Mouse (Mus musculus): ENCODE results near the gene Adck1. TPM values are rescaled to one million over a fixed set of nuclear protein-coding genes. Genes with fewer than 3 reads are reported as not detected.
A peak's percentile ranks its signal among the peaks of the same experiment; 100 is the strongest.
"Not testable (repeated sequence)": the region's sequence is repeated elsewhere in the genome, so short reads cannot be mapped to it uniquely, and the experiment has no call there.

Adck1 gene
- polyA plus RNA-seq, 1 experiment = 36.7 TPM

DNA sequence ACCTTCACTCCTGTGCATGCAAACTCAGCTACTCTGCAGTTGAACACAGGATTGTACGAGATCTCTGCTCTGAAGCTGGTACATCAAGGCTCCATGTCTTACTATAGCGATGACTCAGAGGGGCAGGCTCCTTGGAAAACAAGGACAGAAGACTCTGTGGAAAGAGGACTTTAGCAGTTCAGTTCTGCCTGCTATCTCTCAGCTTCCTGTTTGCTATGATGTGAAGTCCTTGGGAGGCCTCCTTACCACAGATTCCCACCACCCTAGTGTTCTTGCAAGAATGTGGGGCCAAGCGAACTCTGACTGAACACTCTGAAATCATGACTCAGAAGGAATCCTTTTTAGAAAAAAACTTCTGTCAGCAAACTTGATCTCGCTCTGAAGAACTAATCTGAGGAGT is 8.3 kb downstream of the Adck1 start:
- no peaks in the 10 kb centered on the region for H3K27me3 ChIP-seq (ENCODE audit: control insufficient read depth, insufficient read depth, low read length)
- WGBS = 87% methylated on average over 4 of the region's 4 CpGs
- no peak overlapping the region for H3K4me3 ChIP-seq (replicated peaks; ENCODE audit: insufficient read depth, low read depth, low read length)
- H3K4me1 ChIP-seq (ENCODE audit: control insufficient read depth, insufficient read depth, low read length) = no peaks in the 10 kb centered on the region
- no peak for DNase-seq
- no peak overlapping the region for H3K27ac ChIP-seq (ENCODE audit: insufficient read depth, low read length)
- no peak for TF ChIP-seq CTCF (IDR thresholded peaks at IDR 0.05; ENCODE audit: borderline replicate concordance, insufficient read depth, low read depth, low read length)

DNA sequence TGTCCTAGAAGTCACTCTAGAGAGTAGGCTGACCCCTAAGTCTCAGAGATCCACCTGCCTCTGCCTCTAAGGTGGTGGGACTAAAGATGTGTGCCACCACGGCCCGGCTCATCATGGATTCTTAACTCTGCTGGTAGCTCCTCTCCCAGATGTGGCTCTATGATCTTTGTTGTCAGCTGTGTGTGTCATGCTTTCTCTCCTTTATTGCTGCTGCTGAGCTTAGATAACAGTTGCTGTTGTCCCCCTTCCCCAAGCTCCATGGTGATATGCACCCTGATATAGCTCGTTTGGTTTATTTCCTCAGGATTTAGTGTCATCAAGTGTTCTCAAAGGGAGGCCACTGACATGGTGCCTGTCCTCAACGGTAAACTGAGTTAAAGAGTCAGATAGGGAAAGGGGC is 9.3 kb downstream of the Adck1 start:
- not testable (repeated sequence) for H3K4me3 ChIP-seq (replicated peaks; ENCODE audit: insufficient read depth, low read depth, low read length); DNase-seq; H3K27ac ChIP-seq (ENCODE audit: insufficient read depth, low read length); H3K4me1 ChIP-seq (ENCODE audit: control insufficient read depth, insufficient read depth, low read length); H3K27me3 ChIP-seq (ENCODE audit: control insufficient read depth, insufficient read depth, low read length)
- WGBS = 87% methylated on average over 4 of the region's 4 CpGs

DNA sequence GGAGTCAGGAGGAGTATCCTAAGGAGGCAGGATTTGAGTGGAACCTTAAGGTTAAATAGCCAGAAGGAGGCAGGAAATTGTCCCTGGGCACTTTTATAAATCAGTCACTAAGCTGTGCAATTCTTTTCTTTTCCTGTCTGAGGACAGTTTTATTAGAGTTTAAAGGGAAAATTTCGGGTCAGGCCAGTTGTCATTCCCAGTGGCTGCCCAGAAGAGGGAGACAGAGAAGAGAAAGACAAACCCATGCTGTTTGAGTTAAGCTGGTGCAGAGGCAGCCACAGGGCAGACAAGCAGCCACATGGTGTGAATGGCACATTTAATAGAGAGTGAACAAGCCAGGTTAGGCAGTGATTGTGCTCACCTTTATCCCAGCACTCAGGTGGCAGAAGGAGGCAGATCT is 10.0 kb downstream of the Adck1 start:
- H3K4me1 ChIP-seq (ENCODE audit: control insufficient read depth, insufficient read depth, low read length); DNase-seq; H3K27ac ChIP-seq (ENCODE audit: insufficient read depth, low read length); H3K4me3 ChIP-seq (replicated peaks; ENCODE audit: insufficient read depth, low read depth, low read length); H3K27me3 ChIP-seq (ENCODE audit: control insufficient read depth, insufficient read depth, low read length): not testable (repeated sequence)
- WGBS = 18% methylated on average over 1 of the region's 1 CpGs

DNA sequence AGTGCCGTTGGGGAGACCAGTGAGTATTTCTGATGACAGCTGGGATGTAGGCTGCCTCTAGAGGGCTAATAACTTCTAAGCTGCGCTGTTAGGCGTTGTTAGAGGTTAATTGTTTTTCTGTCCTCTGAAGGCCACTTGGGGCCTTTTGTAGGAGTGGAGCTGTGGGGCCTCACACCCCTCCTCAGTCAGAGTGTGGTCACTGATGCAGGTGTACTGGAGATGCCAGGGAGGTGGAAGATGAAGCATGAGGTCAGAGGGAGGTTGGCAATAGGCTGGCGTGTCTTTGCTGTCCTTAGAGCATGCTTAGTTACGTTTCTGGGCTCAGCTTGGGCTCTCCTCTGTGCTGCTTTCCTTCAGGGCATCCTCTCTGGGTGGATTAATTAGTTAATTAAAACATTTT is 11.7 kb downstream of the Adck1 start:
- Histone ChIP-seq H3K27ac (ENCODE audit: insufficient read depth, low read length) (no peak overlapping the region), H3K4me1 (ENCODE audit: control insufficient read depth, insufficient read depth, low read length) (no peaks in the 10 kb centered on the region), H3K4me3 (replicated peaks; ENCODE audit: insufficient read depth, low read depth, low read length) (no peak overlapping the region), H3K27me3 (ENCODE audit: control insufficient read depth, insufficient read depth, low read length) (no peaks in the 10 kb centered on the region)
- TF ChIP-seq CTCF (IDR thresholded peaks at IDR 0.05; ENCODE audit: borderline replicate concordance, insufficient read depth, low read depth, low read length) (no peak), POLR2A (IDR thresholded peaks at IDR 0.05; ENCODE audit: borderline replicate concordance, insufficient read depth, low read length) (no peak)
- WGBS = 81% methylated on average over 5 of the region's 5 CpGs
- no peak for DNase-seq

DNA sequence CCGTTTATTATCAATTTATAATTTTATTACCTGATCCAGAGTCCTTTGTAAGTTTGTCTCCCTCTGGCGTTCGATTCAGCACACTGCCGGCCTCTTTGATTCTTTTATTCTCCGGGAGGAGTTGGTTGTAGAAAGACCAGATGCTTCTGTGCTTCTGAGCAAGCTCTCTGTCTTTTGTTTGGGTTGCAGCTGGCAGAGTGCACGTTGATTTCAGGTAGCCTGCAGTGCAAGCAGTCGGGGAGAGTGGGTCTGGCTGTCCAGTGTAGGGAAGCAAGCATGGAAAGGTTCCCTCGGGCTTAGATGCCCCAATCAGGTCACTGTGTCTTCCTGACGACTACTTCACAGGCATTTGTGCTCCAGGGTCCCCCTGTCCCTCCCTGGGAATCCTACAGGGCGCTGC is 16.5 kb downstream of the Adck1 start:
- no peak for DNase-seq
- Histone ChIP-seq H3K27ac (ENCODE audit: insufficient read depth, low read length) (no peak overlapping the region), H3K27me3 (ENCODE audit: control insufficient read depth, insufficient read depth, low read length) (no peaks in the 10 kb centered on the region), H3K4me1 (ENCODE audit: control insufficient read depth, insufficient read depth, low read length) (no peaks in the 10 kb centered on the region), H3K4me3 (replicated peaks; ENCODE audit: insufficient read depth, low read depth, low read length) (no peak overlapping the region)
- WGBS = 30% methylated on average over 10 of the region's 10 CpGs
- TF ChIP-seq POLR2A (IDR thresholded peaks at IDR 0.05; ENCODE audit: borderline replicate concordance, insufficient read depth, low read length) = no peak
- 0 out of 2 replicates have a peak, but pooled peaks have one; percentile 4 for TF ChIP-seq CTCF (IDR thresholded peaks at IDR 0.05; ENCODE audit: borderline replicate concordance, insufficient read depth, low read depth, low read length)

DNA sequence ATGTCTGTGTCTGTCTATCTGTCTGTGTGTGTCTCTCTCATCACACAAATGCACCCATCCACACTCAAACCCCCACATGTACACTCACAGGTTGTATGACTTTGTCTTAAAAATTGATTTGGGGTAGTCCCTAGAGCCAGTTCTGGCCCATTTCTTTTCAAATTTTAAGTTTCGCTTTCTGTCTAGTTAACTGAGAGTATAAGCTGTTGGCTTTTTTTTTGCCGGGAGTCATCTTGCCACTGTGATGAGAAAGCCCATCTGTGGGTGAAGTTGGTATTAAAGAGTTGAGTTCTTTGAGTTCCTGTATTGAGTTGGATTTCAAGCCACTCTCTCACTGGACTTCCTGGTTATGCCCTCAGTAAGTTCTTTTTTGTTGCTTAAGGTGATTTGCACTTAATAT is 17.9 kb downstream of the Adck1 start:
- Histone ChIP-seq H3K4me1 (ENCODE audit: control insufficient read depth, insufficient read depth, low read length) (no peaks in the 10 kb centered on the region), H3K27me3 (ENCODE audit: control insufficient read depth, insufficient read depth, low read length) (no peaks in the 10 kb centered on the region), H3K4me3 (replicated peaks; ENCODE audit: insufficient read depth, low read depth, low read length) (no peak overlapping the region), H3K27ac (ENCODE audit: insufficient read depth, low read length) (no peak overlapping the region)
- WGBS = 99% methylated on average over 2 of the region's 2 CpGs
- no peak for TF ChIP-seq CTCF (IDR thresholded peaks at IDR 0.05; ENCODE audit: borderline replicate concordance, insufficient read depth, low read depth, low read length)
- TF ChIP-seq POLR2A (IDR thresholded peaks at IDR 0.05; ENCODE audit: borderline replicate concordance, insufficient read depth, low read length) = no peak
- no peak for DNase-seq

DNA sequence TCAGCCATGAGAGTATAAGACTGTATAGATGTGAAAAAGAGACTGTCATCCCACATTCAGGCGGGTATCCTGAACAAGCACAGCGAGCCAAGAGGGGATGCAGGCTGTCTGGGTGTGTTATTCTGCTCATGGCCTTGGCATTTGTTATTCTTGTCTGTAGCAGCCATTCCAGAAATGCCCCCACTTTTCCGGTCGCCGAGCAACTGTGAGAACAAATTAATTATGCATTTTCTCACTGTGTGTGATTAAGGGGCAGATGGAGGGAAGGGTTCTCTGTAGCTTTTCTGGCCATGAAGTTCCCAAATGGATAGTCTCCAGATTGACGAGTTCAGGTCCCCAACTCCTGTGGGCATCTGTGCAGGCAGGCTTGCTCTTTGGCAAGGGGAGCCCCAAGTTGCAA is 28.5 kb downstream of the Adck1 start:
- H3K27me3 ChIP-seq (ENCODE audit: control insufficient read depth, insufficient read depth, low read length) = no peaks in the 10 kb centered on the region
- H3K4me3 ChIP-seq (replicated peaks; ENCODE audit: insufficient read depth, low read depth, low read length) = no peak overlapping the region
- DNase-seq = no peak
- TF ChIP-seq CTCF (IDR thresholded peaks at IDR 0.05; ENCODE audit: borderline replicate concordance, insufficient read depth, low read depth, low read length) = no peak
- no peak for TF ChIP-seq POLR2A (IDR thresholded peaks at IDR 0.05; ENCODE audit: borderline replicate concordance, insufficient read depth, low read length)
- H3K27ac ChIP-seq (ENCODE audit: insufficient read depth, low read length) = no peak overlapping the region
- H3K4me1 ChIP-seq (ENCODE audit: control insufficient read depth, insufficient read depth, low read length) = no peaks in the 10 kb centered on the region
- 11% methylated on average over 6 of the region's 6 CpGs for WGBS

DNA sequence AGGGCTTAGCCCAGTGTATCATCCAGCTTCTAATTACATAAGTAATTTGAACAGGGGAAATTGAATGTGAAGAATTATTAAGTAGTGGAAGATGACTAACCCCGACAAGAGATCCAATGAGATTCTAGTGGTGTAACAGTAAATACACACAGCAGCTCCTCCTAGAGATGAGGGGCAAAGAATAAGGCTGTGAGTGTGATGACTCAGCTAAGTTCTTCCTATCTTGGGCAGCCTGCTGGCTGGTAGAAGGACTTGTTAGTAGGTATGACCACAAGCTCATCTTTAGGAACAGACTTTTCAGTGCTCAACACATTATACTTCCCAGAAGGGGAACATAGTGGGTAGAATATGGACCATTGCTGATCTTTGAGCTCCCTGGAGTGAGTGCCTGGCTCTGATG is 38.3 kb downstream of the Adck1 start:
- DNase-seq = no peak
- no peaks in the 10 kb centered on the region for H3K27me3 ChIP-seq (ENCODE audit: control insufficient read depth, insufficient read depth, low read length)
- TF ChIP-seq CTCF (IDR thresholded peaks at IDR 0.05; ENCODE audit: borderline replicate concordance, insufficient read depth, low read depth, low read length) = no peak
- no peak for TF ChIP-seq POLR2A (IDR thresholded peaks at IDR 0.05; ENCODE audit: borderline replicate concordance, insufficient read depth, low read length)
- peaks cover 2% of the 10 kb centered on the region; the same call in 1 of the 2 replicates for H3K4me1 ChIP-seq (ENCODE audit: control insufficient read depth, insufficient read depth, low read length)
- WGBS = 95% methylated on average over 1 of the region's 1 CpGs
- H3K4me3 ChIP-seq (replicated peaks; ENCODE audit: insufficient read depth, low read depth, low read length) = no peak overlapping the region
- H3K27ac ChIP-seq (ENCODE audit: insufficient read depth, low read length) = no peak overlapping the region

DNA sequence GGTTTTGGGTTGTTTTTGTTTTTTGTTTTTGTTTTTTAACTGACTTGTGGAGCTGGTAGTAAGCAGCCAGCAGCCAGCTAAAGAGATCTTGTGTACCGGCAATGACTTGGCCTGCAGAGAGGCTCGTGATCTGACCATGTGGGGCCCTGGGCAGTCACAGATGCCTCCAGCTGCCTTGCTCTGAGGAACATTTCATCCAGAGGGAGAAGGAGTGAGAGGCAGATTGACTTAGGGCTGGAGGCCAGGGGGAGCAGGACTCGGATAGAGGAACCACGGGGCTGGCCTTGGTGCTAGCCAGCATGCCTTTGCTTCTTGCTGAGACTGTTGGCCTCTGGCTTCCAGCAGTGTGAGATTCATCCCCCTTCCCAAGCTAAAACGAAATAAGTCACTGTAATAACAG is 43.2 kb downstream of the Adck1 start:
- Histone ChIP-seq H3K27me3 (ENCODE audit: control insufficient read depth, insufficient read depth, low read length) (no peaks in the 10 kb centered on the region; the same call in 1 of the 2 replicates), H3K27ac (ENCODE audit: insufficient read depth, low read length) (no peak overlapping the region), H3K4me3 (replicated peaks; ENCODE audit: insufficient read depth, low read depth, low read length) (no peak overlapping the region), H3K4me1 (ENCODE audit: control insufficient read depth, insufficient read depth, low read length) (peaks cover 5% of the 10 kb centered on the region)
- no peak for TF ChIP-seq CTCF (IDR thresholded peaks at IDR 0.05; ENCODE audit: borderline replicate concordance, insufficient read depth, low read depth, low read length)
- TF ChIP-seq POLR2A (IDR thresholded peaks at IDR 0.05; ENCODE audit: borderline replicate concordance, insufficient read depth, low read length) = no peak
- no peak for DNase-seq
- 27% methylated on average over 5 of the region's 5 CpGs for WGBS

All from cerebellum, adult 2 months (tissue).